Mouse (Mus musculus): ENCODE measurements around the gene Skil. TPM values are rescaled to one million over a fixed set of nuclear protein-coding genes. Genes with fewer than 3 reads are reported as not detected.

The Skil gene
- polyA plus RNA-seq, 1 experiment from 2014 or later = 19.3 TPM

DNA sequence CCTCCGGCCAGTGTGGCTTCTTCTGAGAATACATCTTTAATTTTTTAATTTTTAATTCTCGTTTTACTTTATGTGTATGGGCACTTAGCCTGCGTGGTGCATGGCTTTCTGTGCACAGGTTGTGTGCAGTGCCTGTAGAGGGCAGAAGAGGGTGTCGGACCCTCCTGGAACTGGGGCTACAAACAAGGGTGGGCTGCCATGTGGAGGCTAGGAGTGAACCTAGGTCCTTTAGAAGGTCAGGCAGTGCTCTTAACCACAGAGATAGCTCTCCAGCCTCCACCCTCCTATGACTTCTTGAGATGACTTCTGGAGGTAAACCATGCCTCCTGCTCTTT is 33.1 kb upstream of the Skil start:
- H3K4me3 ChIP-seq (replicated peaks) = no peak overlapping the region
- no peaks in the 10 kb centered on the region for H3K27me3 ChIP-seq (replicated peaks)
- no peaks in the 10 kb centered on the region for H3K9me3 ChIP-seq
- no peak overlapping the region for H3K4me2 ChIP-seq
- H3K27ac ChIP-seq = no peak overlapping the region
- no peaks in the 10 kb centered on the region for H3K36me3 ChIP-seq
- no peak overlapping the region for H3K9ac ChIP-seq
- ATAC-seq (ENCODE audit: insufficient read depth, low FRiP score, low read depth) = no peak
- H3K4me1 ChIP-seq = no peaks in the 10 kb centered on the region
- WGBS = 57% methylated on average over 4 of the region's 4 CpGs

DNA sequence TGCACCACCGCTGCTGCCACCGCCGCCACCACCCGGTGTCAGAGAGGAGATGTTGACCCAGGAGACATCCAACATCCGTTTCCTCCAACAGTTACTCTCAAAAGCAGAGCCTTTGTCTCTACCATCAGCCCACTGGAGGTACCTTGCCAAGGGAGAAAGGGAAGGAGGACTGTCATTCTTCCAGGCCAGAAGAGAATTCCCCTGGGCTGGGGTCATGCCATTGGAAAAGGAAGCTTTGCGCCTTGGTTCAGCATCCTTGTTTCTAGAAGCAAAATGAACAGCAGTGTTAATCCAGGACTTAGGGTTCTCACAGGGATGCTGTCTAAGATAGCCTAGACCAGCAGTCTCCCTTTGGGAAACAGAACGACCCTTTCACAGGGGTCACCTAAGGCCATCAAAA is 32.5 kb upstream of the Skil start:
- no peak overlapping the region for H3K4me3 ChIP-seq (replicated peaks)
- H3K4me1 ChIP-seq = no peaks in the 10 kb centered on the region
- no peaks in the 10 kb centered on the region for H3K9me3 ChIP-seq
- no peak for ATAC-seq (ENCODE audit: insufficient read depth, low FRiP score, low read depth)
- 85% methylated on average over 7 of the region's 7 CpGs for WGBS
- H3K9ac ChIP-seq = no peak overlapping the region
- no peaks in the 10 kb centered on the region for H3K36me3 ChIP-seq
- no peaks in the 10 kb centered on the region for H3K27me3 ChIP-seq (replicated peaks)
- H3K4me2 ChIP-seq = no peak overlapping the region
- H3K27ac ChIP-seq = no peak overlapping the region

DNA sequence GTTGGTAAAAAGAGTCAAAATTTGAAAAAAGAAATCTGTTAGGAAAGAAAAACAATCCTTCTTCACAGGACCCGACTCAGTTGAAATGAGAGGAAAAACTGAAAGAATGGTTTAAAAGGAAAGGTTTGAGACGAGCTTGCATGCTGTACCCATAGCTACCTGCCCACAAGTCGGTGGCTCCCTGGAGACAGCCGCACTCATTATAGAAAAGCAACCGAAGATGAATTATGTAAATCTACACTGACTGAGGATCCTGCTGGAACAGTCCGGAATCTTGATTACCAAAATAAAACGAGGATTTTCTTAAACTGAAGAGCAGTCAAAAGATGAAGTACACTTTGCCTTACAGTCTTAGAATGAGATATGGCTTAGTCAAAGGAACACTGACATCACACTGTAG is 26.4 kb upstream of the Skil start:
- H3K4me2 ChIP-seq = no peak overlapping the region
- H3K27ac ChIP-seq = no peak overlapping the region
- H3K9me3 ChIP-seq = no peaks in the 10 kb centered on the region
- H3K36me3 ChIP-seq = no peaks in the 10 kb centered on the region
- no peaks in the 10 kb centered on the region for H3K4me1 ChIP-seq
- 77% methylated on average over 7 of the region's 7 CpGs for WGBS
- H3K4me3 ChIP-seq (replicated peaks) = no peak overlapping the region
- no peak for ATAC-seq (ENCODE audit: insufficient read depth, low FRiP score, low read depth)
- H3K27me3 ChIP-seq (replicated peaks) = no peaks in the 10 kb centered on the region
- no peak overlapping the region for H3K9ac ChIP-seq

DNA sequence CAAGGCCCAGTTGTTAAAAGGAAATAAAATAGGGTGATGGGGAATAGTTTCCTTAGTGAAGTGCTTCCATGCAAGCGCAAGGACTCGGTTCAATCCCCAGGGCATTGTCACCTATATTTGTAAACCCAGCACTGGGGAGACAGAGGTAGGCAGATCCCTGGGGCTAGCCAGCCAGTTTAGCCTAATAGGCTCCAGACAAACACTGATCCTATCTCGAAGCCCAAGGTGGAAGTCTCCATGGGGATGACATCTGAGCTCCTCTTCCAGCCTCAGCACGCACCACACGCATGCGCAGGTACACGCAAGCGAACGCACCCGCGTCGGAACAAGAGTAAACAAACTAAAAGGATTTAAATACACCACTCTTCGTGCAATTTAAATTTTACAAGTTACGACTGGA is 23.1 kb upstream of the Skil start:
- Histone ChIP-seq H3K36me3 (no peaks in the 10 kb centered on the region), H3K27ac (no peak overlapping the region), H3K4me1 (no peaks in the 10 kb centered on the region), H3K4me3 (replicated peaks) (no peak overlapping the region), H3K4me2 (no peak overlapping the region), H3K9ac (no peak overlapping the region), H3K9me3 (no peaks in the 10 kb centered on the region), H3K27me3 (replicated peaks) (no peaks in the 10 kb centered on the region)
- no peak for ATAC-seq (ENCODE audit: insufficient read depth, low FRiP score, low read depth)
- WGBS = 85% methylated on average over 14 of the region's 14 CpGs

DNA sequence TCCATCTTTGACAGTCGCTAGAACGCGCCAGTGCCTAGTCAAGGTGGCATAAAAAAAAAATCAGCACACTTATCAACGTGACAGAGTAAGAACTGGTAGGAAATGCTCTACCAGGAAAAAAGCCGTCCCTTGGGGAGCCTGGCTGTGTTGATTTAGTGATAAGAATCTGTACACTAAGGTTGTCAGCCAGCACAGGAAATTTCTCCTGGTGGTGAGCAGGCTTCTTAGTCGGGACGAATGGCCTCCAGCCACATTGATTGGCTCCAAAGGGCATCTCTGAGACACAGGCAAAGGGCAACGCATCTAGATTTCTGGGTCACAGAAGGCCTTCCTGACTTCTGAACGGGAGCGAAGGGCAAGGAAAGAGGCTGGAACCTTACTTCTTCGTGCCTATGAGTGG is 19.1 kb upstream of the Skil start:
- Histone ChIP-seq H3K27ac (no peak overlapping the region), H3K4me3 (replicated peaks) (no peak overlapping the region), H3K9ac (no peak overlapping the region), H3K4me2 (no peak overlapping the region), H3K4me1 (no peaks in the 10 kb centered on the region), H3K36me3 (no peaks in the 10 kb centered on the region), H3K27me3 (replicated peaks) (no peaks in the 10 kb centered on the region), H3K9me3 (no peaks in the 10 kb centered on the region)
- 36% methylated on average over 11 of the region's 11 CpGs for WGBS
- 0 out of 2 replicates have a peak, but pooled peaks have one; percentile 43 for ATAC-seq (ENCODE audit: insufficient read depth, low FRiP score, low read depth)

DNA sequence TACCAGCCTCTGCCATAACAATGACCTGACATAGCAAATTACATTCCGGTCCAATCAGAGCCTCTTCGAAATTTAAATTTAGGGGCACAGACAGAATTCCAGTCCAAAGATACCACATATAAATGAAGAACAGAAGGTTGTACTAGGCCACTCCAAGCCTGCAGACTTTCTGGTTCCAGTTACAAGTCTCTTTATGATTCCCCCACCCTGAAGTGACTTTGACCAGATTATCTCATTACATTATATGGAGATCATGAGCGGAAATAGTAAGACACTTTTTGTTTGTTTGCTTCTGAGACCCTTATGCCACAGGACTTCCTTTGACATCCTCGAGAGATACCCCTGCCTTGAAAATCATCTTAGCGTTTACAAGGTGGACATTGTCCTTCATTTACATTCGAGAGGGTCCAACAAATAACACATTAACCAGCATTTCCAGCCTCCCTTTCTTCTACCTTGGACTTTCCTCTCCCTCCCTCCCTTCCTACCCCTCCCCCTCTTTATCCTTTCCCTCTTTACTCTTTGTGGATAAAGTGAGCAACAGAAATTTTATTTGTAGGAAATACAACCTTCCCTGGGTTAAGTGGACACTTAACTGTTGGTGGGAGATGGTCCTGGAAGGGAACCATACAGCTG is 17.7 kb upstream of the Skil start:
- Histone ChIP-seq H3K4me3 (replicated peaks) (no peak overlapping the region), H3K9me3 (no peaks in the 10 kb centered on the region), H3K27ac (no peak overlapping the region), H3K4me2 (no peak overlapping the region), H3K27me3 (replicated peaks) (no peaks in the 10 kb centered on the region), H3K4me1 (no peaks in the 10 kb centered on the region), H3K9ac (no peak overlapping the region), H3K36me3 (no peaks in the 10 kb centered on the region)
- no peak for ATAC-seq (ENCODE audit: insufficient read depth, low FRiP score, low read depth)
- WGBS = 85% methylated on average over 6 of the region's 6 CpGs

DNA sequence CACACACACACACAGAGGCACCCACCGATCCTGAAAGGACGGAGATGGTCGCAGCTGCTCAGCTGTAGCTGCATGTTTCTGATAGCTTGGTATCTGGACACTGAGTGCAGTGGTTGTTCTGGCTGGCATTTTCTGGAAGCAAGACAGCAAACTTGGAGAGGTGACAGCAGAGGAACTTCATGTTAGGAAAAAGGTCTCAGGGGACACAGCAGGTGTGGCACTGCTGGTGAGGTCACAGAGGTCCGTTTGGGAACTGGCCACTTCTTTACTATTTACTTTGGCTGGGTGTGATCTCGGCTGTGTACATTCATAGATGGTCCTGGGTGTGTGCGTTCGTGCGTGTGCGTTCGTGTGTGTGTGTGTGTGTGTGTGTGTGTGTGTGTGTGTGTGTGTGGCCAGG is 15.4 kb upstream of the Skil start:
- ATAC-seq (ENCODE audit: insufficient read depth, low FRiP score, low read depth) = 0 out of 2 replicates have a peak, but pooled peaks have one; percentile 61
- H3K9ac ChIP-seq = no peak overlapping the region
- no peak overlapping the region for H3K4me3 ChIP-seq (replicated peaks)
- no peak overlapping the region for H3K4me2 ChIP-seq
- peaks cover 10% of the 10 kb centered on the region for H3K4me1 ChIP-seq
- H3K27me3 ChIP-seq (replicated peaks) = no peaks in the 10 kb centered on the region
- 66% methylated on average over 10 of the region's 10 CpGs for WGBS
- H3K36me3 ChIP-seq = no peaks in the 10 kb centered on the region
- H3K27ac ChIP-seq = no peak overlapping the region
- no peaks in the 10 kb centered on the region for H3K9me3 ChIP-seq

DNA sequence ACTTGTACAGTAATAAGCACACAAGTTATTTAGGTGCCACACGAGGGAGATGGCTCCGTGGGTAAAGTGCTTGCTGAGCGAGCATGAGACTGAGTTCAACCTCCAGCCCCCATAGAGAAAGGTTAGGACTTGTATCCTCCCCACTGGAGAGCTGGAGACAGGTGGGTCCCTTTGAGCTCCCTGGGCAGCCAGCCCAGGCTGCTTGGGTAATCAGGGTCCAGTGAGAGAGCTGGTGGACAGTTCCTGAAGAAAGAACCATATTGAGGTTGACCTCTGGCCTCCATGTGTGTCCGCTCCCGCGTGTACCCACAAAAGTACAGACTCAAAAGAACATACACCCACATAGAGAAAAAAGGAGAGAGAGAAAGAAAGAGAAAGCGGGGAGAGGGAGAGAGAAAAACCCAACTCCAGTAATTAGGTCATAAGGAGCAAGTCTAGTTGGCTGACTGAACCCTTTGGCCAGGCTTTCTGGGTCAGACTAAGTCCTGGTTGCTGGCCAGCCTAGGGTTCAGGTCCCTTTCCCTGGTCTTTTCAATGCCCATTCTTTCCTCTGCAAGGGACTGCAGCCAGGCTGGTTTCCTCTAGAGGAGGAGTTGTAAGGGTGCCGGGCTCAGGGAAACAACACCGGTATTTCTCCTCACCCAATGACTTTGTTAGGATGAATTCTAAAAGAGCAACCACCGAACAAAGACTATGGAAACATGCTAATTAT is 13.9 kb upstream of the Skil start:
- no peak overlapping the region for H3K27ac ChIP-seq
- peaks cover 10% of the 10 kb centered on the region for H3K4me1 ChIP-seq
- 81% methylated on average over 10 of the region's 10 CpGs for WGBS
- H3K36me3 ChIP-seq = no peaks in the 10 kb centered on the region
- ATAC-seq (ENCODE audit: insufficient read depth, low FRiP score, low read depth) = no peak
- no peaks in the 10 kb centered on the region for H3K27me3 ChIP-seq (replicated peaks)
- H3K4me3 ChIP-seq (replicated peaks) = no peak overlapping the region
- H3K9ac ChIP-seq = no peak overlapping the region
- no peak overlapping the region for H3K4me2 ChIP-seq
- H3K9me3 ChIP-seq = no peaks in the 10 kb centered on the region

DNA sequence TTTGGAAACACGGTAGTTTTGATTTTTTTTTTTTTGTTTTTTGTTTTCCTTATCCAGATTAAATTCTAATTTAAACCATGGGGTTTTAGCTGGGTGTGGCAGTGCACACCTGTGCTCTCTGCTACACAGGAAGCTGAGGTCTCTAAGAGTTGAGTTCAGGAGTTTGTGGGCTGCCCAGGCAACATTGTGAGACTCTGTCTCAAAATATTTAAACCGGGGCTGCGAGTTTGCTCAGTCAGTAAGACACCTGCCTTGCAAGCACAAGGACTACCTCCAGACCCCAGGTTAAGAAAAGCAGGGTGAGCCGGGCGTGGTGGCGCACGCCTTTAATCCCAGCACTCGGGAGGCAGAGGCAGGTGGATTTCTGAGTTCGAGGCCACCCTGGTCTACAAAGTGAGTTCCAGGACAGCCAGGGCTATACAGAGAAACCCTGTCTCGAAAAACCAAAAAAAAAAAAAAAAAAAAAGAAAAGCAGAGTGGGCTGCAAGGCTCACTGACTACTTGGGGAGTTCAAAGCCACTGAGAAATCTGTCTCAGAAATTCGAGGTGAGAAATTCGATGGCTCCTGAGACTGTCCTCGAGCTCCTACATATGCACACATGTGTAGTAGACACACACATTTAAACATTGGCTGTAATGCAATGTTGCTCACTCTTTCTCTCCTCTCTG is 11.9 kb upstream of the Skil start:
- Histone ChIP-seq H3K9ac (no peak overlapping the region), H3K9me3 (no peaks in the 10 kb centered on the region), H3K36me3 (no peaks in the 10 kb centered on the region), H3K4me1 (peaks cover 10% of the 10 kb centered on the region), H3K4me2 (no peak overlapping the region), H3K4me3 (replicated peaks) (no peak overlapping the region), H3K27ac (no peak overlapping the region), H3K27me3 (replicated peaks) (no peaks in the 10 kb centered on the region)
- WGBS = 90% methylated on average over 12 of the region's 13 CpGs
- no peak for ATAC-seq (ENCODE audit: insufficient read depth, low FRiP score, low read depth)

DNA sequence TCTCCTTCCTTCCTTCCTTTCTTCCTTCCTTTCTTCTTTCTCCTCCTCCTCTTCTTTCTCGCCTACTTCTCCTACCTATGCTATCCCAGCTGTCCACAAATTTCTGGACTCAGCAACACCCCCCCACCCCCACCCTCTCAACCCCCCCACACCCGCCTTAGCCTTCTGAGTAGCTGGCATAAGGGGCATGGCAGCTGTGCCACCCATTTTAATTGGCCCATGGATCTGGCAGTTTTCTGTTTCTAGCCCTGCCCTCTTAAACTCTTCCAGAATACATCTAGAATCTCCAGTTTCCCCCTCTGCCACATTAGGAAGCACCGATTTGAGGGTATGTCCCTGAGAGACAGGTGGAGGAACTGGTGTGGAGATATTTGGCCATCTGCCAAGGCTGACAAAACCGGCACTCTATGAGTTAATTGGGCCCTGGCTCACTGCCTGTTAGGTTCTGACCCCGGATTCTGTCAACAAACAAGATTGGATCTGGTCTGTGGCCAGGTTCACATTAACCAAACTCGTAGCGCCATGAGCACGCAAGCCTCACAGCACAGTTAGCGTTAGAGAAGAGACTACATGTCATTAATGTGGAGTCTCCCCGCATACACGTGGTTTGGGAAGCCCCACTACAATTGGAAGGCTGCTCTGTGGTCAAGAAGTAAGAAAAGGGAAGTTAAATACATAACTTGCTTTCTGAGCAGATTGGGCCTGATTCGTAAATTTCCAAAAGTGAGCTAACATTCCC is 11.2 kb upstream of the Skil start:
- Histone ChIP-seq H3K27ac (peak overlapping the region; percentile 16; the same call in 1 of the 2 replicates), H3K36me3 (no peaks in the 10 kb centered on the region), H3K9ac (no peak overlapping the region), H3K4me3 (replicated peaks) (no peak overlapping the region), H3K4me1 (peaks cover 11% of the 10 kb centered on the region), H3K27me3 (replicated peaks) (no peaks in the 10 kb centered on the region), H3K4me2 (peak overlapping the region; percentile 46), H3K9me3 (no peaks in the 10 kb centered on the region)
- 0 out of 2 replicates have a peak, but pooled peaks have one; percentile 32 for ATAC-seq (ENCODE audit: insufficient read depth, low FRiP score, low read depth)
- WGBS = 16% methylated on average over 12 of the region's 12 CpGs

DNA sequence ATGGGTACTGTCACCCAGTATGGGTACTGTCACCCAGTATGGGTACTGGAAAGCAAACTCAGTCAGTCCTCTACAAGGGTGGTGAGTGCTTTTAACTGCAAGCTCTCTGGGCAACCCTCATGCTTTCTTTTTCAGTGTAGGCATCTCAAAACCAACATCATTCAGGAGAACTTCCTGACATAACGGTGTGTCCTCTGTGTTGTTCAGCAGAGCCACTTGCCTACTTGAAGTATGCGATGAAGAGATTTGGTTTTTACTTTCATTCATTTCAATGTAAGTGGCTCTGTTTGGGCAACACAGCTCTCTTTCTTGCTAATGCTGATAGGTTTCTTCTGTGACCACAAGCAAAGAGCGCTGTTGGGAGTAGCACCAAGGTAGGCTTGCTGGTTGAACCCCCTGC is 9.9 kb upstream of the Skil start:
- Histone ChIP-seq H3K9me3 (no peaks in the 10 kb centered on the region), H3K4me1 (peaks cover 17% of the 10 kb centered on the region), H3K9ac (no peak overlapping the region), H3K27me3 (replicated peaks) (no peaks in the 10 kb centered on the region), H3K36me3 (no peaks in the 10 kb centered on the region), H3K4me2 (no peak overlapping the region), H3K27ac (no peak overlapping the region), H3K4me3 (replicated peaks) (no peak overlapping the region)
- WGBS = 85% methylated on average over 3 of the region's 3 CpGs
- ATAC-seq (ENCODE audit: insufficient read depth, low FRiP score, low read depth) = no peak

Data from stomach, embryonic 15.5 days (tissue).